Mouse (Mus musculus) intestine, postnatal 0 days (tissue): ENCODE results near the gene Csf2rb. TPM values are rescaled to one million over a fixed set of nuclear protein-coding genes. Genes with fewer than 3 reads are reported as not detected.
A peak's percentile ranks its signal among the peaks of the same experiment; 100 is the strongest.
"Not testable (repeated sequence)": the region's sequence is repeated elsewhere in the genome, so short reads cannot be mapped to it uniquely, and the experiment has no call there.

Source experiments
- ATAC-seq: fragments of 200-750 bp; cut with Nextera tagmentation; 2 replicates; pipeline ENCODE4 v1.8.0; 2017; ENCODE audit warnings: mild to moderate bottlenecking, moderate TSS enrichment, moderate library complexity
- H3K27ac ChIP-seq: fragments of 300-500 bp; sonication (generic); 2 replicates; pipeline ENCODE4 v1.5.1; 2014; ENCODE audit warnings: mild to moderate bottlenecking, low read depth, low read length, moderate library complexity
- H3K27me3 ChIP-seq: fragments of 300-500 bp; sonication (generic); replicated peaks from 2 replicates; pipeline ENCODE4 v1.6.1; 2014; ENCODE audit warnings: low read length, mixed read lengths; ENCODE audit not compliant: control insufficient read depth, insufficient read depth
- H3K36me3 ChIP-seq: fragments of 300-500 bp; sonication (generic); 2 replicates; pipeline ENCODE4 v1.6.1; 2014; ENCODE audit warnings: mild to moderate bottlenecking, moderate library complexity; ENCODE audit not compliant: control insufficient read depth, insufficient read depth
- H3K4me1 ChIP-seq: fragments of 300-500 bp; sonication (generic); replicated peaks from 2 replicates; pipeline ENCODE4 v1.6.1; 2014; ENCODE audit warnings: antibody characterized with exemption, low read length, mixed read lengths; ENCODE audit not compliant: control insufficient read depth, insufficient read depth
- H3K4me2 ChIP-seq: fragments of 300-500 bp; sonication (generic); replicated peaks from 2 replicates; pipeline ENCODE4 v1.6.1; 2014; ENCODE audit warnings: low read depth, mild to moderate bottlenecking, moderate library complexity
- H3K4me3 ChIP-seq: fragments of 300-500 bp; sonication (generic); 2 replicates; pipeline ENCODE4 v1.5.1; 2014; ENCODE audit warnings: low read depth, low read length
- H3K9ac ChIP-seq: fragments of 300-500 bp; sonication (generic); 2 replicates; pipeline ENCODE4 v1.6.1; 2014; ENCODE audit warnings: mild to moderate bottlenecking, low read depth, low read length
- H3K9me3 ChIP-seq: fragments of 300-500 bp; sonication (generic); 2 replicates; pipeline ENCODE4 v1.6.1; 2016; ENCODE audit warnings: mixed run types; ENCODE audit not compliant: control insufficient read depth
- CTCF ChIP-seq: sonication (generic); IDR thresholded peaks from 2 replicates; pipeline ENCODE4 v1.5.1; 2016; ENCODE audit warnings: low read depth, mild to moderate bottlenecking, control low read depth, antibody characterized with exemption, moderate library complexity
- WGBS: fragments of 180-500 bp; shearing (Covaris S2); extraction: QIAGEN DNeasy Blood & Tissue Kit; methylation state at CpG from one replicate; pipeline ENCODE4 v1.1.7; 2014; 5-methylcytosine and 5-hydroxymethylcytosine counted together
- polyA plus RNA-seq: library from polyadenylated mRNA; unstranded; fragments of >200 nt; fragmentation: Nextera tagmentation; extraction: Ambion mirVana; gene quantifications from 2 replicates; pipeline ENCODE4 v1.2.1, GENCODE M21; 2015

The Csf2rb gene
- polyA plus RNA-seq, 1 experiment from 2014 or later: 1.6 TPM

DNA sequence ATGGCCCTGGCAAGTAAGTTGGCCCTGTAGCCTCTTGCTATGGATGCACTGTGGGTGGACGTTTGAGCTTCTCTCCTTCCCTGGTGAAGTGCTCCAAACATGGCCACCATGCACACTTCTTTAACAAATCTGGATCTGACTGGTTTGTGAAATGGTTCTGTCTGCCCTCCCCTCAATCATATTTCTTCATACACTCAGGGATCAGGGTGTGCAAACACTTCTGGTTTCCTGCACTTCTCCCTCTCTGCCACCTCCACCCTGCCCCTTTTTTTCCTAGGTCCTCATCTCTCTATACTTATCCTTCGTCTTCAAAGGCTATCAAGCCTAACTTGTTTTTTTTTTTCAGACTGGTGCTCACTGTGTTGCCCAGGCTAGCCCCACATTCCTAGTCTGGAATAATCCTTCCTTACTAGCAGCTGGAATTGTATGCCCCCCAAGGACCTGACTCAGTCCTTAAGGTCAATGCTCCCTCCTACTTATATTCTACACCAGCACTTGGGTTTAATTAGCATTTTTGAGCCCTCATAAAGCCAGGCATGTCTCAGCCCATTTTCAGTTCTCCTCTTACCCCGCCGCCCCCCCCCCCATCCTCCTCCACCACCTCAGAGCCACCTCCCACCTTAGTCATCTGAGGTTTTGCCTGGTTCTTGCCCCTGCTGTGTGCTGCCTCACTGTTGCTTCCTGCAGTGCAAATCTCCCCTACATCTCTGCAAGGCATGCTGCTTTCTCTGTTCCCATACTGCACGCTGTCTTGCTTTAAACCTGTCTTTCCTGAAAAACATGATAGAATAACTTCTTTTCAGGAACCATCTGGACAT lies 6.2 kb downstream of the Csf2rb start:
- Histone ChIP-seq H3K36me3 (no peaks in the 10 kb centered on the region), H3K9me3 (no peaks in the 10 kb centered on the region), H3K4me2 (no peak overlapping the region), H3K4me1 (no peaks in the 10 kb centered on the region), H3K9ac (no peak overlapping the region), H3K27me3 (no peaks in the 10 kb centered on the region), H3K4me3 (no peak overlapping the region), H3K27ac (no peak overlapping the region)
- ATAC-seq: no peak
- TF ChIP-seq CTCF: no peak
- 59% methylated on average over 5 of the region's 5 CpGs for WGBS

DNA sequence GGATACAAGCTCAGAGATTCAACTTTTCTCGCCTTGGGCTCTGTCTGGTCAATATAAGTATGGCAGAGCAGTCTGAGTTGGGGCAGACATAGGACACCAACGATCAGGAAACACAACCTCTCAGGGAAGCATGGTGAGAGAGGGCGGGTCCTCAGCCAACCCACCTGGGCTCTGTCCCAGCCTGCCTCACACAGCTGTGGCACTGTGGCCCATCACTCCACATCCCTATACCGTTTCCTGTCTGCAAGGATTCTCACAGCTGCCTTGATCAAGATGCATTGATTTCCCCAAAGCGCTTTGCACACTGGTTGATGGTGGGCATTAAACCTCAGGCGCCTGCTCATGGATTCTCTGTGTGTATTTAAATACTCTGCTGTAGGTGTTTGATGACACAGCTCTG lies 7.4 kb downstream of the Csf2rb start:
- no peak overlapping the region for H3K4me2 ChIP-seq
- H3K4me1 ChIP-seq: no peaks in the 10 kb centered on the region
- H3K36me3 ChIP-seq: no peaks in the 10 kb centered on the region
- H3K27me3 ChIP-seq: no peaks in the 10 kb centered on the region
- no peak for TF ChIP-seq CTCF
- H3K9me3 ChIP-seq: no peaks in the 10 kb centered on the region
- ATAC-seq: no peak
- no peak overlapping the region for H3K27ac ChIP-seq
- no peak overlapping the region for H3K4me3 ChIP-seq
- H3K9ac ChIP-seq: no peak overlapping the region
- 59% methylated on average over 6 of the region's 6 CpGs for WGBS

DNA sequence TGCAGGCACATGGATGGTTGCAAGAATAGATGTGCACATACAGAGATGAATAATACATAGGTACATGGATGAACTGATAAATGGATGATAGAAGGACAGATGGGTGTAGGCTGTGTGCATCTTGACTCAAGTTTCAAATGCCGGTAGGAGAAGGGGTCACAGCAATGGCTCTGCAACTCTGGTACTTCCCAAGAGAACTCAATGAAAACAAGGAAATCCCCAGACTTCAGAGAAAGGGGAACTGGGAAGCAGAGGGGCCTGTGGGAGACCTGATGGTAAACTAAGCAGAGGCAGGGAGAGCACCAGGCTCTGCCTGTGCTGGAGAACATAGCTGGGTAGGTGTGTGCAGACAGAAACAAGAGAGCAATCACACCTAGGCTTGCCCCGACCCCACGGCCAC lies 8.8 kb downstream of the Csf2rb start:
- WGBS: 76% methylated on average over 3 of the region's 3 CpGs

DNA sequence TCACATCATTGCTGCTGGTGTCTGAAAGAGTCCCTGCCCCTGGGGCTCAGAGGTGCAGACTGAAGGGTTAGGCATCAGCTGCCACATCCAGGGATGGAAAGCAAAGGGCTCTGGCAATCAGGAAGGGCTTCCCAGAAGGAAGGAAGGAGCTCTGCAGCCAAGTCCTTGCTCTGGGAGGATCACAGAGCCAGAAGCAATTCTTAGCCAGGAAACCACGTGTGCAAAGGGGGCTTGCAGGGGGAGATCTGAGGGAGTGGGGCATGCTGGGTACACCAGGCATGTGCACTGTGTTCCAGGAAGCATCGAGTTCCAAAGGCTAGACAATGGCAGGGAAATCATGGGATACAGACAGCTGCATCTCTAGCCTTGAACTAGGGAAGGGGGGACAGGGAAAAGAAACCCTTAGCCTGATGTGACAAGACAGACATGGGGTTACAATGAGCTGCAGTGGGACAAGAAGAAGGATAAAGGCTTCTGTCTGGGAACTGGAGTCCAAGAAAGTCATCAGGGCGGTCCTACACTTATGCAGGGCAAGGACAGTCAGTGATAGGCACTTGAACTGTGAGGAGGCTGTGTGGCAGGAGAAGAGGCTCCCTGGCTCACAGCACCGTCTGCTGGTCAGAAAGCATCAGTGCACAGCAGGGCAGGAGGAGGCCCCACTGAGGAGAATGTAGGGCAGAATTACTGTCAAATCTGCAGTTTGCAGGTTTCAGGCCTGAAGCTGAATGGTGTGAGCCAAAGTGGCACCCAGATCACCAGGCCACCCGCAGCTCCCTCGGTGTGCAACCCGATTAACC lies 14.3 kb downstream of the Csf2rb start:
- not testable (repeated sequence) for H3K27me3 ChIP-seq, H3K36me3 ChIP-seq, H3K9ac ChIP-seq, ATAC-seq, H3K27ac ChIP-seq, H3K9me3 ChIP-seq, H3K4me2 ChIP-seq, H3K4me3 ChIP-seq, H3K4me1 ChIP-seq
- 32% methylated on average over 7 of the region's 7 CpGs for whole genome bisulfite sequencing
- TF ChIP-seq CTCF: peak; percentile 96

More for the DNA sequence above, 8.8 kb downstream of the Csf2rb start:
- no peak for TF ChIP-seq CTCF
- no peaks in the 10 kb centered on the region for H3K27me3 ChIP-seq
- H3K36me3 ChIP-seq: no peaks in the 10 kb centered on the region
- no peak overlapping the region for H3K4me2 ChIP-seq
- no peak overlapping the region for H3K4me3 ChIP-seq
- H3K27ac ChIP-seq: no peak overlapping the region
- no peaks in the 10 kb centered on the region for H3K4me1 ChIP-seq
- no peak for ATAC-seq
- H3K9me3 ChIP-seq: no peaks in the 10 kb centered on the region
- H3K9ac ChIP-seq: no peak overlapping the region

DNA sequence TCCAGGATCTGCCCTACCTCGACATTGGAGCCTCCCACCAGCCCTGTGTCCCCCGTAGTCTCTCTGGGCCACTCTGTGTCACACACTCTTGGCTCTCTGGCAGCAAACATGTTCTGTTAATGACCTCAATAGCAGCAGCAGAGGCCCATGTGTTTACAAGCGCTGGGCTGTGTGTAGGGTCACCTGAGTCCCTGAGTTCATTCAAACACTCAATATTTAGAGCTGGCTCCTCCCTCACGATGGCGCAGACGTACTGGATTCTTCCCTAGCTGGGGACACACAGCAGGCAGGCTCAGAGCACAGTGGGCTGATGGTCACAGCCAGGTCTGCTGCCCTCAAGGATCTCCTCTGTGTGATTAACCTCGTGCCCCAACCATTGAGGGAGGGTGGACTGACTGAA lies 15.4 kb downstream of the Csf2rb start:
- not testable (repeated sequence) for H3K4me3 ChIP-seq, H3K9ac ChIP-seq, H3K27ac ChIP-seq, H3K27me3 ChIP-seq, H3K9me3 ChIP-seq, H3K4me1 ChIP-seq, ATAC-seq, H3K36me3 ChIP-seq, H3K4me2 ChIP-seq
- 61% methylated on average over 6 of the region's 7 CpGs for WGBS

DNA sequence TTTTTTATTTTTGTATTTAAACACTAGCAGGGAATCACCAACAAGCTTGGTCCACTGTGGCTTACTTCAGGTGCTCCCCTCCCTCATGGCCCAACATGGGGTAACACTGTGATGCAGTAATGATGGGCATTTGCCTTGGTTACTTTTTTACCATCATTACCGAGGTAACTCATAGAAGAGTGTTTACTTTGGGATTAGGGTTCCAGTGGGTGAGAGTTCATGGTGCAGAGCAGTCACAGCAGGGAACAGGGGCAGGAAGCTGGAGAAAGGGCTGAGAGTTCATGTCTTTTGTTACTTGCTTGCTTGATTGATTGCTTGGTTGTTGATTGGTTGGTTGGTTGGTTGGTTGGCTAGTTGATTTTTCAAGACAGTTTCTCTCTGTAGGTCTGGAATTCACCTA lies 18.1 kb downstream of the Csf2rb start:
- no peak for ATAC-seq
- WGBS: 0% methylated on average over 1 of the region's 1 CpGs

More for the DNA sequence above, 18.1 kb downstream of the Csf2rb start:
- Histone ChIP-seq H3K27ac (no peak overlapping the region), H3K9ac (no peak overlapping the region), H3K4me3 (no peak overlapping the region), H3K36me3 (no peaks in the 10 kb centered on the region), H3K4me1 (no peaks in the 10 kb centered on the region), H3K4me2 (no peak overlapping the region), H3K9me3 (no peaks in the 10 kb centered on the region), H3K27me3 (peaks cover 3% of the 10 kb centered on the region; the same call in 1 of the 2 replicates)
- no peak for TF ChIP-seq CTCF
